Mouse (Mus musculus): ENCODE data around the gene Tdrd1.

GRCm38 (mm10) chr19:56897654-56898053 is 71.6 kb downstream of the Tdrd1 start:
- TF ChIP-seq CTCF (conservative IDR thresholded peaks at IDR 0.05; ENCODE audit: insufficient read depth, insufficient read length, low read depth, low read length) (no peak), POLR2A (IDR thresholded peaks at IDR 0.05; ENCODE audit: low read depth, low read length) (no peak)
